Mouse (Mus musculus): ENCODE measurements around the gene Zfp775. TPM values are rescaled to one million over a fixed set of nuclear protein-coding genes. Genes with fewer than 3 reads are reported as not detected.

Gene Zfp775
- polyA plus RNA-seq, 1 experiment = 0.03 TPM

DNA sequence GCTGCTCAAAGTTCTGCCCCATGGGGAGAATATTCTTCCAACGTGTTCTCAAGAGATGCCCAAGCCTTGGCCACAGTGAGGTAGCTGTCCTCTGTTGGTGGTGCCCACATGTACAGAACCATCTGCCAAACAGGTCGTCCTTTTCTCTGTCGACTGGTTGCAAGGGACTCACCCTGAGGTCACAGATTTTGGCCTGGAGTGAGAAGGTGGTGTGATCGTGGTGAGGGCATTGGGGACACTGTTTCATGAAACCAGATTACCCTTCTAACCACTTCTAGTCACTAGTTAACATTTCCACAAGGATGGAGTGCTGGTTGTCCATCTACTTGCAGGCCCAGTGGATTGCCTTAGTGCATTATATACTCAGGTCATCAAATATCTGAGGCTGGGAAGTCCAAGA lies 46.9 kb downstream of the Zfp775 start:
- H3K9me3 ChIP-seq (ENCODE audit: control insufficient read depth, low read length) = no peaks in the 10 kb centered on the region
- no peaks in the 10 kb centered on the region for H3K4me1 ChIP-seq (ENCODE audit: control insufficient read depth)
- no peak overlapping the region for H3K4me3 ChIP-seq (replicated peaks)
- no peaks in the 10 kb centered on the region for H3K36me3 ChIP-seq (ENCODE audit: control insufficient read depth)
- H3K27me3 ChIP-seq (ENCODE audit: control insufficient read depth) = no peaks in the 10 kb centered on the region
- TF ChIP-seq GATA1 (IDR thresholded peaks at IDR 0.05; ENCODE audit: low read length) (no peak), TAL1 (IDR thresholded peaks at IDR 0.05; ENCODE audit: low read length) (no peak)

DNA sequence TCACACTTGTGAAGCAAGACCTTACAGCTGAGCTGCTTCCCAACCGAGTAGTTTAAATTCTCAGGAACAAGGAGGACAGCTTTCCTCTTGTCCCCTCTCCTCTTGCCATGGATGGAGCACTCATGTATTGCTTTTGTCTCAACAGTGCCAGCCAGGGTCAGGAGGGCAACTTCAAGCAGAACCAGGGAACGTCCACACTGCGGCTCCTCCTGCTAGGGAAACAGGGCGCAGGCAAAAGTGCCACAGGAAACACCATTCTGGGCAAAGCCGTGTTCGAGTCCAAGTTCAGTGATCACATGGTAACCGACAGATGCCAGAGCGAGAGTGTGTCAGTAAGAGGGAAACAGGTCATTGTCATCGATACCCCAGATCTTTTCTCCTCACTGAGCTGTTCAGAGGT lies 48.2 kb downstream of the Zfp775 start:
- no peak for TF ChIP-seq GATA1 (IDR thresholded peaks at IDR 0.05; ENCODE audit: low read length)
- TF ChIP-seq TAL1 (IDR thresholded peaks at IDR 0.05; ENCODE audit: low read length) = no peak
- no peaks in the 10 kb centered on the region for H3K36me3 ChIP-seq (ENCODE audit: control insufficient read depth)
- H3K4me1 ChIP-seq (ENCODE audit: control insufficient read depth) = no peaks in the 10 kb centered on the region
- H3K9me3 ChIP-seq (ENCODE audit: control insufficient read depth, low read length) = no peaks in the 10 kb centered on the region
- H3K27me3 ChIP-seq (ENCODE audit: control insufficient read depth) = no peaks in the 10 kb centered on the region
- no peak overlapping the region for H3K4me3 ChIP-seq (replicated peaks)

DNA sequence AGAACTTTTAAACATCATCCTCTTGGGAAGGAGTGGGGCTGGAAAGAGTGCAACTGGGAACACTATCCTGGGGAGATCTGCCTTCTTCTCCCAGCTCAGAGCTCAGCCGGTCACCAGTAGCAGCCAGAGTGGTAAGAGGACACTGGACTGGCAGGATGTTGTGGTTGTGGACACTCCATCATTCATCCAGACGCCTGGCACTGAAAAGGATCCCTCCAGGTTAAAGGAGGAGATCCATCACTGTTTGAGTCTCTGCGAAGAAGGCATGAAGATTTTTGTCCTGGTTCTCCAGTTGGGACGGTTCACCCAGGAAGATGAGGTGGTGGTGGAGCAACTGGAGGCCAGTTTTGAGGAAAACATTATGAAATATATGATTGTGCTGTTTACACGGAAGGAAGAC lies 56.9 kb downstream of the Zfp775 start:
- TF ChIP-seq GATA1 (IDR thresholded peaks at IDR 0.05; ENCODE audit: low read length) (no peak), TAL1 (IDR thresholded peaks at IDR 0.05; ENCODE audit: low read length) (no peak)
- no peaks in the 10 kb centered on the region for H3K27me3 ChIP-seq (ENCODE audit: control insufficient read depth)

DNA sequence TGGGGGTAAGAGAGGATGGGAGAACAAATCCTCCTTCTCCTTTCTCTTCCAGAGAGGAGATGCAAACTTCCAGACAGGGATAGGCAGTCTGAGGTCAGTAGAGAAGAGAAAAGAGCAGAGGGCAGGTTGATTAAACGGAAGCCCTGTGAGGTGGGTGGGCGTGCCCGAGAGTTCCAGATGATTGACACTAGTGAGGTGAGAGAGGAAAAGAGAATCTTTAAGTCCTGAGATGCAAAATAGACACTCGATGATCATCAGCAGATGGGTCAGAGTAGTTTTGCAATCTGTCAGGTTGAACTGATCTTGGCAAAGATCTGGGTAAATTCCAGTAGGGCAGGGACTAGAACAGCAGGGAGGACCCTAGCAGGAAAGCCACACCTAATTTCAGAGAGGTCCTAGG lies 62.9 kb downstream of the Zfp775 start:
- H3K36me3 ChIP-seq (ENCODE audit: control insufficient read depth) = no peaks in the 10 kb centered on the region
- no peak overlapping the region for H3K4me3 ChIP-seq (replicated peaks)
- H3K27me3 ChIP-seq (ENCODE audit: control insufficient read depth) = no peaks in the 10 kb centered on the region
- no peaks in the 10 kb centered on the region for H3K4me1 ChIP-seq (ENCODE audit: control insufficient read depth)
- TF ChIP-seq GATA1 (IDR thresholded peaks at IDR 0.05; ENCODE audit: low read length) = no peak
- TF ChIP-seq TAL1 (IDR thresholded peaks at IDR 0.05; ENCODE audit: low read length) = no peak
- H3K9me3 ChIP-seq (ENCODE audit: control insufficient read depth, low read length) = no peaks in the 10 kb centered on the region

More for the DNA sequence above, 56.9 kb downstream of the Zfp775 start:
- Histone ChIP-seq H3K4me1 (ENCODE audit: control insufficient read depth) (no peaks in the 10 kb centered on the region), H3K9me3 (ENCODE audit: control insufficient read depth, low read length) (no peaks in the 10 kb centered on the region), H3K4me3 (replicated peaks) (no peak overlapping the region), H3K36me3 (ENCODE audit: control insufficient read depth) (no peaks in the 10 kb centered on the region)

DNA sequence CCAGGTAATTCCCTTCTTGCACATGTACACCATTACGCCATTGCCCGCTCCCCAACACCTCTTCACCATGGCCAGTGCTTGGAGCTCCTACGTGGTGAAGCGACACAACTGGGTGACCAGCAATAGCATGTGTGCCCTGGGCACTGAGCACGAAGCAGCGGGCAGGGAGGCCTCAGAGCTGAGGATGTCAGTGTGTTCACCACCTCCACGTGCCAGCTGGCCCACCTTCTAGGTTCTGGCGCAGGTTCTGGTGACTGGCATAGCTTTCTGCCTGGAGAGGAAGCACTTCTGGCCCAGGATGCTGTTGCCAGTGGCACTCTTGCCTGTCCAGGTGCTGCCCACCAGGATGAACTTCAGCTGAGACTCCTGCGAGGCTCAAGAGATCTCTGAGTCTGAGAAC lies 63.6 kb downstream of the Zfp775 start:
- TF ChIP-seq TAL1 (IDR thresholded peaks at IDR 0.05; ENCODE audit: low read length) = no peak
- no peak for TF ChIP-seq GATA1 (IDR thresholded peaks at IDR 0.05; ENCODE audit: low read length)
- no peaks in the 10 kb centered on the region for H3K9me3 ChIP-seq (ENCODE audit: control insufficient read depth, low read length)
- H3K4me1 ChIP-seq (ENCODE audit: control insufficient read depth) = no peaks in the 10 kb centered on the region
- no peaks in the 10 kb centered on the region for H3K27me3 ChIP-seq (ENCODE audit: control insufficient read depth)
- H3K4me3 ChIP-seq (replicated peaks) = no peak overlapping the region
- no peaks in the 10 kb centered on the region for H3K36me3 ChIP-seq (ENCODE audit: control insufficient read depth)

DNA sequence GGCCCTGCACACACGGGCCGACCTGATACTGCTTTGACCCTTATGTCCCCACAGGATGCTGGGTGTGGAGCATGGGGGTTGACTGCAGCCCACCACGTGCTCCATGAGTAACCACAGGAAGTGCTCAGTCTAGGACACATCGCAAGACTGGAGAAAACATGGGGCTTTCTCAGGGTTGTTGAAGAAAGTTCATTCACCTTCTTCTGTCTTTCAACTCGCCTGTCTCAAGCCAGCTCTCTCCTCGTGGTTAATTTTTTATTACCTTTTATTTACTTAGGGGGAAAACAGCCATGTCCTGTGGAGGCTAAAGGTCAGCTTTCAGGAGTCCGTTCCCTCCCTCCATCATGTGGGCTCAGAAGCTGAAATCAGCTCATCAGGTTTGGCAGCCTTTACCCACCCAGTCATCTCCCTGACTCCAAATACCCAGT lies 64.3 kb downstream of the Zfp775 start:
- no peak overlapping the region for H3K4me3 ChIP-seq (replicated peaks)
- H3K36me3 ChIP-seq (ENCODE audit: control insufficient read depth) = no peaks in the 10 kb centered on the region
- no peaks in the 10 kb centered on the region for H3K9me3 ChIP-seq (ENCODE audit: control insufficient read depth, low read length)
- no peaks in the 10 kb centered on the region for H3K27me3 ChIP-seq (ENCODE audit: control insufficient read depth)
- no peak for TF ChIP-seq TAL1 (IDR thresholded peaks at IDR 0.05; ENCODE audit: low read length)
- no peak for TF ChIP-seq GATA1 (IDR thresholded peaks at IDR 0.05; ENCODE audit: low read length)
- no peaks in the 10 kb centered on the region for H3K4me1 ChIP-seq (ENCODE audit: control insufficient read depth)

DNA sequence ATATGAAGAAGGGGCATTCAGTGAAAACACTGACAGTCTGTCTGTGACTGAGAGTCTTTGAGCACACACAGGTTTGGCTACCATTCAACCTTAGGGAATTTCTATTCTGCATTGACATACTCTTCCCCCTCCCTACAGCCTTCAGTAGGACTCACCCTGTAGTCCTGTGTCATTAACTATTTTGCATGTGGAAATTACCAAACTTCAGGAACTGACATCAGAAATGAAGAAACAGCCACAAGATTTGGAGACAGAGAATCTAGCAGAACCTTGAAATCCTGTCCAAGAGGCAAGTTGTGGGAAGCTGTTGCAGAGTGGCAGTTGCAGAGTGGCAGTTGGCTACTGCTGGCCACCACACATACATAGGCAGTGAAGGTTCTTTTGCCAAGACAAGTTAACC lies 66.2 kb downstream of the Zfp775 start:
- H3K36me3 ChIP-seq (ENCODE audit: control insufficient read depth) = no peaks in the 10 kb centered on the region
- H3K4me3 ChIP-seq (replicated peaks) = no peak overlapping the region
- H3K4me1 ChIP-seq (ENCODE audit: control insufficient read depth) = no peaks in the 10 kb centered on the region
- TF ChIP-seq GATA1 (IDR thresholded peaks at IDR 0.05; ENCODE audit: low read length) = no peak
- TF ChIP-seq TAL1 (IDR thresholded peaks at IDR 0.05; ENCODE audit: low read length) = no peak
- no peaks in the 10 kb centered on the region for H3K27me3 ChIP-seq (ENCODE audit: control insufficient read depth)
- no peaks in the 10 kb centered on the region for H3K9me3 ChIP-seq (ENCODE audit: control insufficient read depth, low read length)

DNA sequence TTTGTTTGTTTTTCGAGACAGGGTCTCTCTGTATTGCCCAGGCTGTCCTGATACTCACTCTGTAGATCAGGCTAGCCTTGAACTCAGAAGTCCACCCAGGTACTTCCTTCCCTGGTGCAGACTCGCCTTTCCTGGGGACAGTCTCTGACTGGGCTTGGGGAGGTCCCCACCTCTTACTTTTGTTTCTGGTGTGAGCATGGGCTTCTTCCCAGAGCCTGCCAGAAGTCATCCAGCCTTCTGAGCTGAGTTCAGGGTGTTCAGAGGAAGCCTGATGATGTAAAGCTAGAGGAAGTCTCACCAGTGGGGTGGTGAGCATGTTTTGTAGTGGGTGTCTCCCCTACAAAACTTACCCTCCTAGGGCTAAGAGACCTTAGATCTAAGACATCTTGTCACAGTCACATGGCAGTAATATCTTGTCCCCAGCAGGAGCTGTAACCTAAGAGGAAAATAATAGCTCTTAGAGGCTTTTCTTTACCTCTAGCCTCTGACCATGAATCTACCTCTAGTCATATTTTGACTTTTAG lies 67.6 kb downstream of the Zfp775 start:
- TF ChIP-seq GATA1 (IDR thresholded peaks at IDR 0.05; ENCODE audit: low read length) (no peak), TAL1 (IDR thresholded peaks at IDR 0.05; ENCODE audit: low read length) (no peak)
- no peaks in the 10 kb centered on the region for H3K9me3 ChIP-seq (ENCODE audit: control insufficient read depth, low read length)
- no peak overlapping the region for H3K4me3 ChIP-seq (replicated peaks)
- no peaks in the 10 kb centered on the region for H3K27me3 ChIP-seq (ENCODE audit: control insufficient read depth)
- H3K4me1 ChIP-seq (ENCODE audit: control insufficient read depth) = no peaks in the 10 kb centered on the region
- no peaks in the 10 kb centered on the region for H3K36me3 ChIP-seq (ENCODE audit: control insufficient read depth)

Other genes with a start within 250 kb of the Zfp775 start
- gene Krba1, start 206.5 kb upstream of the Zfp775 start, polyA plus RNA-seq (2012) = 0.06 and 0.11 TPM in 2 replicates
- 0.07 TPM in 2 replicates for gene Zfp467, start 156.2 kb upstream of the Zfp775 start, polyA plus RNA-seq (2012)
- not detected in 2 replicates for gene Sspo, start 153.8 kb upstream of the Zfp775 start, polyA plus RNA-seq (2012)
- 0.06 TPM in 1 of 2 replicates, not detected in the other for gene Atp6v0e2, start 64.4 kb upstream of the Zfp775 start, polyA plus RNA-seq (2012)
- 0.05 and 0.27 TPM in 2 replicates for gene Lrrc61, start 47.3 kb upstream of the Zfp775 start, polyA plus RNA-seq (2012)
- 0.07 TPM in 1 of 2 replicates, not detected in the other for gene Rarres2, start 29.3 kb upstream of the Zfp775 start, polyA plus RNA-seq (2012)
- not detected in 2 replicates for gene Gm45021, start 12.5 kb upstream of the Zfp775 start, polyA plus RNA-seq (2012)
- 0.06 and 0.15 TPM in 2 replicates for gene Repin1, start 8.2 kb upstream of the Zfp775 start, polyA plus RNA-seq (2012)
- gene Gm44965, start 8.1 kb upstream of the Zfp775 start, polyA plus RNA-seq (2012) = not detected in 2 replicates
- gene AI854703, start 24.7 kb downstream of the Zfp775 start, polyA plus RNA-seq (2012) = 0.02 TPM in 1 of 2 replicates, not detected in the other
- gene Gimap8, start 45.2 kb downstream of the Zfp775 start, polyA plus RNA-seq (2012) = not detected in 2 replicates
- 0.05 TPM in 1 of 2 replicates, not detected in the other for gene Gimap9, start 74.1 kb downstream of the Zfp775 start, polyA plus RNA-seq (2012)
- gene Gimap4, start 82.5 kb downstream of the Zfp775 start, polyA plus RNA-seq (2012) = not detected in 2 replicates
- not detected in 2 replicates for gene Gimap6, start 106.2 kb downstream of the Zfp775 start, polyA plus RNA-seq (2012)
- gene Gm28053, start 116.5 kb downstream of the Zfp775 start, polyA plus RNA-seq (2012) = not detected in 2 replicates
- not detected in 2 replicates for gene Gimap7, start 116.6 kb downstream of the Zfp775 start, polyA plus RNA-seq (2012)
- gene Gimap1, start 137.0 kb downstream of the Zfp775 start, polyA plus RNA-seq (2012) = 0.02 and 0.03 TPM in 2 replicates
- gene Gimap5, start 144.1 kb downstream of the Zfp775 start, polyA plus RNA-seq (2012) = 0.04 and 0.05 TPM in 2 replicates
- 0.02 TPM in 1 of 2 replicates, not detected in the other for gene Gimap3, start 168.8 kb downstream of the Zfp775 start, polyA plus RNA-seq (2012)
- 0.32 and 0.81 TPM in 2 replicates for gene Tmem176a, start 238.9 kb downstream of the Zfp775 start, polyA plus RNA-seq (2012)
- 0.10 and 0.18 TPM in 2 replicates for gene Tmem176b, start 239.4 kb downstream of the Zfp775 start, polyA plus RNA-seq (2012)